Mouse (Mus musculus): ENCODE measurements around the gene Ick. TPM values are rescaled to one million over a fixed set of nuclear protein-coding genes. Genes with fewer than 3 reads are reported as not detected.

The Ick gene
- polyA plus RNA-seq (2017; shearing (Covaris generic)) = 6.4 TPM

GRCm38 (mm10) chr9:78108796-78109239 is at the start of gene Ick, which contains the start of gene Fbxo9:
TSS of gene Ick (plus strand) at chr9:78109192.
TSS of gene Fbxo9 (minus strand) at chr9:78109065.

GRCm38 (mm10) chr9:78182474-78182873 is 73.5 kb downstream of the Ick start, which contains the start of gene Gsta4:
TSS of gene Gsta4 (plus strand) at chr9:78182774.

Other genes with a start within 250 kb of the Ick start
- gene Elovl5, start 191.8 kb upstream of the Ick start, polyA plus RNA-seq (2017; shearing (Covaris generic)) = 199 TPM
- not detected for gene Gcm1, start 57.3 kb upstream of the Ick start, polyA plus RNA-seq (2017; shearing (Covaris generic))
- 57.9 TPM for gene Fbxo9, start 127 bp upstream of the Ick start, polyA plus RNA-seq (2017; shearing (Covaris generic))
- 1.8 TPM for gene Gsta4, start 73.6 kb downstream of the Ick start, polyA plus RNA-seq (2017; shearing (Covaris generic))
- not detected for gene Gsta1, start 121.5 kb downstream of the Ick start, polyA plus RNA-seq (2017; shearing (Covaris generic))
- gene Gm3776, start 147.9 kb downstream of the Ick start, polyA plus RNA-seq (2017; shearing (Covaris generic)) = not detected
- not detected for gene Gm10639, start 180.7 kb downstream of the Ick start, polyA plus RNA-seq (2017; shearing (Covaris generic))
- not detected for gene Omt2a, start 205.6 kb downstream of the Ick start, polyA plus RNA-seq (2017; shearing (Covaris generic))
- not detected for gene Omt2b, start 218.4 kb downstream of the Ick start, polyA plus RNA-seq (2017; shearing (Covaris generic))
- gene Gsta2, start 246.6 kb downstream of the Ick start, polyA plus RNA-seq (2017; shearing (Covaris generic)) = not detected